Mouse (Mus musculus): ENCODE data around the gene Hadha. TPM values are rescaled to one million over a fixed set of nuclear protein-coding genes. Genes with fewer than 3 reads are reported as not detected.

Hadha gene
- polyA plus RNA-seq, 1 experiment from 2014 or later = 143 TPM

GRCm38 (mm10) chr5:30148133-30148920 is 6.6 kb downstream of the Hadha start:
- peaks cover 32% of the 10 kb centered on the region for H3K36me3 ChIP-seq
- no peak overlapping the region for H3K4me3 ChIP-seq
- H3K9ac ChIP-seq = no peak overlapping the region
- ATAC-seq (ENCODE audit: borderline replicate concordance, extremely low read depth, low FRiP score, low TSS enrichment) = no peak
- no peaks in the 10 kb centered on the region for H3K27me3 ChIP-seq
- no peaks in the 10 kb centered on the region for H3K9me3 ChIP-seq
- H3K4me2 ChIP-seq = no peak overlapping the region
- no peak overlapping the region for H3K27ac ChIP-seq
- H3K4me1 ChIP-seq = peaks cover 2% of the 10 kb centered on the region; the same call in 1 of the 2 replicates
- WGBS = 77% methylated on average over 5 of the region's 5 CpGs

GRCm38 (mm10) chr5:30146526-30146925 is 8.4 kb downstream of the Hadha start:
- Histone ChIP-seq H3K9ac (no peak overlapping the region), H3K9me3 (no peaks in the 10 kb centered on the region), H3K4me1 (no peaks in the 10 kb centered on the region), H3K36me3 (peaks cover 48% of the 10 kb centered on the region), H3K27me3 (no peaks in the 10 kb centered on the region), H3K4me3 (no peak overlapping the region), H3K4me2 (no peak overlapping the region), H3K27ac (no peak overlapping the region)
- 85% methylated on average over 6 of the region's 6 CpGs for WGBS
- no peak for ATAC-seq (ENCODE audit: borderline replicate concordance, extremely low read depth, low FRiP score, low TSS enrichment)

- Histone ChIP-seq H3K27me3 (no peaks in the 10 kb centered on the region), H3K9ac (no peak overlapping the region), H3K4me2 (no peak overlapping the region), H3K36me3 (peaks cover 79% of the 10 kb centered on the region), H3K4me1 (no peaks in the 10 kb centered on the region), H3K4me3 (no peak overlapping the region), H3K27ac (no peak overlapping the region), H3K9me3 (no peaks in the 10 kb centered on the region)
- ATAC-seq (ENCODE audit: borderline replicate concordance, extremely low read depth, low FRiP score, low TSS enrichment) = no peak
- WGBS = 87% methylated on average over 4 of the region's 4 CpGs
These were observed 16.8 kb downstream of the Hadha start for GRCm38 (mm10) chr5:30138193-30138592.

- Histone ChIP-seq H3K9me3 (no peaks in the 10 kb centered on the region), H3K4me3 (no peak overlapping the region), H3K9ac (no peak overlapping the region), H3K27me3 (no peaks in the 10 kb centered on the region), H3K36me3 (peaks cover 76% of the 10 kb centered on the region), H3K4me2 (no peak overlapping the region), H3K27ac (no peak overlapping the region), H3K4me1 (no peaks in the 10 kb centered on the region)
- ATAC-seq (ENCODE audit: borderline replicate concordance, extremely low read depth, low FRiP score, low TSS enrichment) = no peak
- WGBS = 93% methylated on average over 9 of the region's 9 CpGs
These were observed 17.7 kb downstream of the Hadha start for GRCm38 (mm10) chr5:30137271-30137670.

- no peaks in the 10 kb centered on the region for H3K4me1 ChIP-seq
- no peaks in the 10 kb centered on the region for H3K27me3 ChIP-seq
- H3K27ac ChIP-seq = no peak overlapping the region
- H3K4me3 ChIP-seq = no peak overlapping the region
- H3K36me3 ChIP-seq = peaks cover 75% of the 10 kb centered on the region
- 85% methylated on average over 11 of the region's 11 CpGs for WGBS
- ATAC-seq (ENCODE audit: borderline replicate concordance, extremely low read depth, low FRiP score, low TSS enrichment) = no peak
- H3K9ac ChIP-seq = no peak overlapping the region
- H3K4me2 ChIP-seq = no peak overlapping the region
- no peaks in the 10 kb centered on the region for H3K9me3 ChIP-seq
These were observed 19.2 kb downstream of the Hadha start for GRCm38 (mm10) chr5:30135711-30136231.

GRCm38 (mm10) chr5:30132173-30132572 is 22.8 kb downstream of the Hadha start:
- Histone ChIP-seq H3K36me3 (peaks cover 75% of the 10 kb centered on the region), H3K27me3 (no peaks in the 10 kb centered on the region), H3K27ac (no peak overlapping the region), H3K9me3 (no peaks in the 10 kb centered on the region), H3K4me2 (no peak overlapping the region), H3K9ac (no peak overlapping the region), H3K4me3 (no peak overlapping the region), H3K4me1 (no peaks in the 10 kb centered on the region)
- ATAC-seq (ENCODE audit: borderline replicate concordance, extremely low read depth, low FRiP score, low TSS enrichment) = no peak
- 95% methylated on average over 2 of the region's 2 CpGs for WGBS

GRCm38 (mm10) chr5:30131246-30131645 is 23.7 kb downstream of the Hadha start:
- Histone ChIP-seq H3K36me3 (peaks cover 79% of the 10 kb centered on the region), H3K9me3 (no peaks in the 10 kb centered on the region), H3K4me3 (no peak overlapping the region), H3K27ac (no peak overlapping the region), H3K4me1 (no peaks in the 10 kb centered on the region), H3K27me3 (no peaks in the 10 kb centered on the region), H3K4me2 (no peak overlapping the region), H3K9ac (no peak overlapping the region)
- 83% methylated on average over 4 of the region's 4 CpGs for WGBS
- ATAC-seq (ENCODE audit: borderline replicate concordance, extremely low read depth, low FRiP score, low TSS enrichment) = no peak

- Histone ChIP-seq H3K4me1 (no peaks in the 10 kb centered on the region), H3K27ac (no peak overlapping the region)
These were observed 26.3 kb downstream of the Hadha start for GRCm38 (mm10) chr5:30128680-30129079.

GRCm38 (mm10) chr5:30127921-30128597 is 26.9 kb downstream of the Hadha start:
- Histone ChIP-seq H3K27ac (no peak overlapping the region), H3K9ac (no peak overlapping the region), H3K4me3 (no peak overlapping the region), H3K4me2 (no peak overlapping the region), H3K9me3 (no peaks in the 10 kb centered on the region), H3K4me1 (no peaks in the 10 kb centered on the region), H3K36me3 (peaks cover 78% of the 10 kb centered on the region), H3K27me3 (no peaks in the 10 kb centered on the region)
- ATAC-seq (ENCODE audit: borderline replicate concordance, extremely low read depth, low FRiP score, low TSS enrichment) = no peak
- 88% methylated on average over 13 of the region's 13 CpGs for WGBS

More at GRCm38 (mm10) chr5:30128680-30129079, 26.3 kb downstream of the Hadha start:
- H3K36me3 ChIP-seq = peaks cover 77% of the 10 kb centered on the region
- no peak overlapping the region for H3K9ac ChIP-seq
- no peak for ATAC-seq (ENCODE audit: borderline replicate concordance, extremely low read depth, low FRiP score, low TSS enrichment)
- no peak overlapping the region for H3K4me3 ChIP-seq
- H3K27me3 ChIP-seq = no peaks in the 10 kb centered on the region
- H3K4me2 ChIP-seq = no peak overlapping the region
- no peaks in the 10 kb centered on the region for H3K9me3 ChIP-seq
- 91% methylated on average over 6 of the region's 6 CpGs for WGBS

GRCm38 (mm10) chr5:30126756-30127155 is 28.2 kb downstream of the Hadha start:
- Histone ChIP-seq H3K36me3 (peaks cover 81% of the 10 kb centered on the region), H3K4me2 (no peak overlapping the region), H3K4me1 (no peaks in the 10 kb centered on the region), H3K9me3 (no peaks in the 10 kb centered on the region), H3K27me3 (no peaks in the 10 kb centered on the region), H3K9ac (no peak overlapping the region), H3K27ac (no peak overlapping the region), H3K4me3 (no peak overlapping the region)
- 90% methylated on average over 7 of the region's 7 CpGs for WGBS
- ATAC-seq (ENCODE audit: borderline replicate concordance, extremely low read depth, low FRiP score, low TSS enrichment) = no peak

GRCm38 (mm10) chr5:30125587-30125986 is 29.4 kb downstream of the Hadha start:
- no peak overlapping the region for H3K4me2 ChIP-seq
- WGBS = 39% methylated on average over 5 of the region's 5 CpGs
- ATAC-seq (ENCODE audit: borderline replicate concordance, extremely low read depth, low FRiP score, low TSS enrichment) = no peak

GRCm38 (mm10) chr5:30122481-30122880 is 32.5 kb downstream of the Hadha start:
- WGBS = 91% methylated on average over 6 of the region's 6 CpGs
- H3K9me3 ChIP-seq = no peaks in the 10 kb centered on the region
- H3K4me3 ChIP-seq = no peak overlapping the region
- H3K27me3 ChIP-seq = no peaks in the 10 kb centered on the region
- peaks cover 84% of the 10 kb centered on the region for H3K36me3 ChIP-seq
- H3K9ac ChIP-seq = no peak overlapping the region
- no peaks in the 10 kb centered on the region for H3K4me1 ChIP-seq
- H3K27ac ChIP-seq = no peak overlapping the region
- no peak for ATAC-seq (ENCODE audit: borderline replicate concordance, extremely low read depth, low FRiP score, low TSS enrichment)
- no peak overlapping the region for H3K4me2 ChIP-seq

More at GRCm38 (mm10) chr5:30125587-30125986, 29.4 kb downstream of the Hadha start:
- no peaks in the 10 kb centered on the region for H3K4me1 ChIP-seq
- H3K9me3 ChIP-seq = no peaks in the 10 kb centered on the region
- H3K27ac ChIP-seq = no peak overlapping the region
- peaks cover 87% of the 10 kb centered on the region for H3K36me3 ChIP-seq
- H3K9ac ChIP-seq = no peak overlapping the region
- no peaks in the 10 kb centered on the region for H3K27me3 ChIP-seq
- H3K4me3 ChIP-seq = no peak overlapping the region
